Mouse (Mus musculus) CH12.LX (cell line): Measurements from ENCODE around the gene 2310030G06Rik. TPM values are rescaled to one million over a fixed set of nuclear protein-coding genes. Genes with fewer than 3 reads are reported as not detected.

Experiments used
- DNase-seq: peaks from one replicate; pipeline ENCODE4 v3.0.0-alpha.2; 2013; ENCODE audit errors: extremely low read depth
- H3K27ac ChIP-seq: 2 replicates; pipeline ENCODE4 v1.5.1; 2012; ENCODE audit warnings: low read depth, mild to moderate bottlenecking, control low read depth, moderate library complexity; ENCODE audit not compliant: insufficient read depth
- H3K27me3 ChIP-seq: replicated peaks from 2 replicates; pipeline ENCODE3; 2012; ENCODE audit warnings: inconsistent platforms
- H3K36me3 ChIP-seq, 2 experiments: replicated peaks in 1 of 2; 2 replicates each; pipeline versions ENCODE3 to v1.6.1; 2012; ENCODE audit warnings: inconsistent platforms in 1 of 2, low read length in 1 of 2, mild to moderate bottlenecking in 1 of 2, mixed read lengths in 1 of 2, moderate library complexity in 1 of 2; ENCODE audit not compliant: control insufficient read depth in 1 of 2, insufficient read depth in 1 of 2
- H3K4me1 ChIP-seq, 2 experiments: 2 replicates each; pipeline ENCODE4 v1.6.1; 2012; ENCODE audit warnings: inconsistent platforms in 1 of 2, moderate library complexity in 1 of 2; ENCODE audit not compliant: insufficient read depth in 2 of 2, control insufficient read depth in 1 of 2
- H3K4me2 ChIP-seq: 2 replicates; pipeline ENCODE4 v1.6.1; 2012; ENCODE audit warnings: low read depth, mild to moderate bottlenecking, control low read depth; ENCODE audit not compliant: poor library complexity, insufficient read depth, severe bottlenecking
- H3K4me3 ChIP-seq, 3 experiments: fragments of 150-350 bp in 1 of 3; sonication (generic) in 1 of 3; replicated peaks in 1 of 3; 2 replicates each; pipeline versions ENCODE3 to v1.5.1; 2011 to 2012; ENCODE audit warnings: low read depth in 2 of 3, low read length in 2 of 3, mild to moderate bottlenecking in 2 of 3, moderate library complexity in 2 of 3, control low read depth in 1 of 3, improper control_type of control experiment in 1 of 3, inconsistent platforms in 1 of 3, mixed read lengths in 1 of 3; ENCODE audit not compliant: poor library complexity in 1 of 3
- H3K79me2 ChIP-seq: replicated peaks from 2 replicates; pipeline ENCODE4 v1.6.1; 2012; ENCODE audit warnings: mild to moderate bottlenecking, moderate library complexity; ENCODE audit not compliant: control insufficient read depth, poor library complexity, insufficient read depth, severe bottlenecking; ENCODE audit errors: extremely low read depth
- H3K9ac ChIP-seq: 2 replicates; pipeline ENCODE4 v1.6.1; 2012; ENCODE audit warnings: low read depth, mild to moderate bottlenecking, control low read depth, moderate library complexity; ENCODE audit not compliant: insufficient read depth
- H3K9me3 ChIP-seq: replicated peaks from 2 replicates; pipeline ENCODE3; 2012; ENCODE audit warnings: low read length, inconsistent platforms, mixed read lengths
- BHLHE40 ChIP-seq: IDR thresholded peaks from 2 replicates; pipeline ENCODE4 v1.6.1; 2011; ENCODE audit warnings: mild to moderate bottlenecking, low read depth, low read length, improper control_type of control experiment
- CHD1 ChIP-seq: IDR thresholded peaks from 2 replicates; pipeline ENCODE4 v1.6.1; 2012; ENCODE audit warnings: low read depth, low read length, improper control_type of control experiment, inconsistent platforms
- CHD2 ChIP-seq: IDR thresholded peaks from 2 replicates; pipeline ENCODE4 v1.6.1; 2011; ENCODE audit warnings: low read length, improper control_type of control experiment
- EP300 ChIP-seq: IDR thresholded peaks from 2 replicates; pipeline ENCODE4 v1.6.1; 2011; ENCODE audit warnings: low read length, improper control_type of control experiment
- ETS1 ChIP-seq: conservative IDR thresholded peaks from 2 replicates; pipeline ENCODE4 v1.6.1; 2012; ENCODE audit warnings: low read depth, mild to moderate bottlenecking, inconsistent platforms, low read length, improper control_type of control experiment, moderate library complexity
- GABPA ChIP-seq: IDR thresholded peaks from 2 replicates; pipeline ENCODE4 v1.6.1; 2012; ENCODE audit warnings: low read depth, low read length, improper control_type of control experiment, inconsistent platforms; ENCODE audit not compliant: insufficient replicate concordance
- HCFC1 ChIP-seq: IDR thresholded peaks from 2 replicates; pipeline ENCODE4 v1.6.1; 2012; ENCODE audit warnings: low read depth, mild to moderate bottlenecking, inconsistent platforms, low read length, improper control_type of control experiment
- IRF4 ChIP-seq: IDR thresholded peaks from 2 replicates; pipeline ENCODE4 v1.6.1; 2014; ENCODE audit warnings: low read depth, mild to moderate bottlenecking, inconsistent platforms, low read length, improper control_type of control experiment
- JUN ChIP-seq: IDR thresholded peaks from 2 replicates; pipeline ENCODE4 v1.6.1; 2011; ENCODE audit warnings: low read depth, mild to moderate bottlenecking, low read length, improper control_type of control experiment, moderate library complexity; ENCODE audit not compliant: insufficient read depth
- JUND ChIP-seq: conservative IDR thresholded peaks from 2 replicates; pipeline ENCODE4 v1.6.1; 2011; ENCODE audit warnings: low read depth, low read length, improper control_type of control experiment
- MAX ChIP-seq: IDR thresholded peaks from 2 replicates; pipeline ENCODE4 v1.6.1; 2011; ENCODE audit warnings: low read length, improper control_type of control experiment
- MAZ ChIP-seq: IDR thresholded peaks from 2 replicates; pipeline ENCODE4 v1.6.1; 2012; ENCODE audit warnings: low read depth, mild to moderate bottlenecking, inconsistent platforms, low read length, improper control_type of control experiment, moderate library complexity
- MEF2A ChIP-seq: IDR thresholded peaks from 2 replicates; pipeline ENCODE4 v1.6.1; 2014; ENCODE audit warnings: low read depth, mild to moderate bottlenecking, inconsistent platforms, low read length, improper control_type of control experiment, borderline replicate concordance
- MXI1 ChIP-seq: IDR thresholded peaks from 2 replicates; pipeline ENCODE4 v1.6.1; 2011; ENCODE audit warnings: mild to moderate bottlenecking, low read depth, low read length, improper control_type of control experiment
- MYC ChIP-seq: IDR thresholded peaks from 2 replicates; pipeline ENCODE4 v1.6.1; 2011; ENCODE audit warnings: low read depth, mild to moderate bottlenecking, improper control_type of control experiment, low read length
- PAX5 ChIP-seq: IDR thresholded peaks from 2 replicates; pipeline ENCODE4 v1.6.1; 2012; ENCODE audit warnings: low read length, inconsistent platforms, mixed read lengths
- POLR2AphosphoS2 ChIP-seq: IDR thresholded peaks from 2 replicates; pipeline ENCODE4 v1.6.1; 2011; ENCODE audit warnings: low read depth, low read length, improper control_type of control experiment
- TBP ChIP-seq: conservative IDR thresholded peaks from 2 replicates; pipeline ENCODE4 v1.6.1; 2011; ENCODE audit warnings: low read depth, low read length, improper control_type of control experiment
- UBTF ChIP-seq: IDR thresholded peaks from 2 replicates; pipeline ENCODE4 v1.6.1; 2012; ENCODE audit warnings: low read depth, mild to moderate bottlenecking, inconsistent platforms, low read length, improper control_type of control experiment, moderate library complexity
- USF1 ChIP-seq: IDR thresholded peaks from 2 replicates; pipeline ENCODE4 v1.6.1; 2014; ENCODE audit warnings: low read depth, mild to moderate bottlenecking, inconsistent platforms, low read length, improper control_type of control experiment
- dilution Hi-C: fragments of 300-500 bp; cut with MboI; formaldehyde crosslinking; loops from 2 replicates; pipeline ENCODE4 v1.14.3; 2020; ENCODE audit warnings: low sequenced_read_pairs; ENCODE audit not compliant: extremely low pct_unique_long_range_greater_than_20kb, extremely low pct_ligation_motif_present
- in situ Hi-C: fragments of 300-500 bp; cut with MboI; formaldehyde crosslinking; loops from 3 replicates; pipeline ENCODE4 v1.14.3; 2019; ENCODE audit warnings: low sequenced_read_pairs, low pct_ligation_motif_present, low pct_unique_long_range_greater_than_20kb, mixed read lengths
- polyA plus RNA-seq: library from polyadenylated mRNA; unstranded; fragments of >175 nt; gene quantifications from 2 replicates; pipeline ENCODE4 v1.2.1, GENCODE M21; 2012; ENCODE audit warnings: low read depth; ENCODE audit not compliant: insufficient read length
- total RNA-seq, 2 experiments: library from RNA; depleted of rRNA; stranded (reverse); fragments of 300-350 nt in 1 of 2; fragments of >200 nt in 1 of 2; gene quantifications; 2 replicates each; pipeline ENCODE4 v1.2.3; 2012 to 2014

Gene 2310030G06Rik
- total and polyA plus RNA-seq, 3 experiments, result not detected

DNA sequence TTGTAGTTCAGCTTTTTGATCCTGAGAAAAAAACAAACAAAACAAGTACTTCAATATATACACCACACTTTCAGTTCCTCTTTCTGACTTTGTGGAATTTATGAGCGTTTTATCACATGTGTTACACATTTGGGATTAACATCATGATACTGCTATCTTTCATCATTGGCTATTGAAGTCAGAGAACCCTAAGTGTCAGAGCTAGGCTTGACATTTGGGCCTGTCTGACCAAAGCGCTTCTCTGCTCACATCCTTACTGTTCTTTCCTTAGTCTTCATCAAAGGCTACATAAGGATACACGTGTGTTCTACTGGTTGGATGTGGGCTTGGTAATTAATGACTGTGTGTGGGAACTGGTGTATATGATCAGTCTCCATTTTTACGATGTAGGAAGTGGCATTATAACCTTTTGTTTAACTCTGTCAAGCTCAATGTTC, 27.7 kb upstream of the 2310030G06Rik start:
- peak overlapping the region; percentile 100 for H3K4me2 ChIP-seq
- peak overlapping the region; percentile 62 to 80 (median 76) for H3K4me3 ChIP-seq
- H3K27me3 ChIP-seq, result no peaks in the 10 kb centered on the region
- peak overlapping the region; percentile 95 for H3K9ac ChIP-seq
- DNase-seq, result peak; percentile 65
- peak overlapping the region; percentile 83 for H3K27ac ChIP-seq
- H3K36me3 ChIP-seq, result peaks cover 10 to 40% of the 10 kb centered on the region in 2 experiments
- in situ Hi-C loops (no loop called here), dilution Hi-C loops (no loop called here)
- peaks cover 10% of the 10 kb centered on the region for H3K79me2 ChIP-seq
- TF ChIP-seq MYC (peak; percentile 58; the same call in 1 of the 2 replicates), MAX (0 out of 2 replicates have a peak, but pooled peaks have one; percentile 39), ETS1 (no peak; the same call in 1 of the 2 replicates), EP300 (peak; percentile 85), TBP (no peak), CHD2 (no peak), MEF2A (0 out of 2 replicates have a peak, but pooled peaks have one; percentile 35), MXI1 (0 out of 2 replicates have a peak, but pooled peaks have one; percentile 23), MAZ (no peak), JUN (0 out of 2 replicates have a peak, but pooled peaks have one; percentile 8), BHLHE40 (peak; percentile 54; the same call in 1 of the 2 replicates), CHD1 (peak; percentile 61), IRF4 (peak; percentile 95), JUND (peak; percentile 43; the same call in 1 of the 2 replicates), POLR2AphosphoS2 (no peak)
- H3K9me3 ChIP-seq, result no peaks in the 10 kb centered on the region
- H3K4me1 ChIP-seq, result peaks cover 8 to 24% of the 10 kb centered on the region in 2 experiments; a peak in 3 of 4 replicates

DNA sequence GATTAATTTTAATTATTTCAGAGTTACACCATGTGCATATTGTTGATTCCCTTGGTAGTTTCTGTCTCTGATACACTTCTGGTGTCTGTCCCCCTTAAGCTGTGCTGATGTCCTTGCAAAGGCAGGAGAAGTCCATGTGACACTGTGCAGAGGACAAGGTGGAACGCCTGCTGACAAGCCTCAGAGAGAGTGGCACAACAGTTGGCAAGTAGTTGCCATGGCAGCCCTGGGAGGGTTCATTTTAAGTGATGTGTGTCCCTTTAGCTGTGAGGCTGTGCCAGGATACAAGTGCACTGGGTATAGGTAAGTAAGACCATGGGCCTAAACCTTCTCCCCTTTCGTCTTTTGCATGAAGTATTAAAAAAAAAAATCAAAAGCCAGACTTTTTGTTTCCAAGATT, 23.7 kb upstream of the 2310030G06Rik start:
- Histone ChIP-seq H3K36me3 (peaks cover 8 to 25% of the 10 kb centered on the region in 2 experiments), H3K9ac (no peak overlapping the region), H3K27me3 (no peaks in the 10 kb centered on the region), H3K4me1 (peaks cover 7 to 20% of the 10 kb centered on the region in 2 experiments; a peak in 2 of 4 replicates), H3K4me2 (no peak overlapping the region), H3K9me3 (no peaks in the 10 kb centered on the region), H3K79me2 (peaks cover 10% of the 10 kb centered on the region), H3K4me3 (no peak overlapping the region), H3K27ac (no peak overlapping the region)
- in situ Hi-C loops (no loop called here), dilution Hi-C loops (no loop called here)
- DNase-seq, result no peak
- TF ChIP-seq UBTF (no peak), BHLHE40 (no peak), PAX5 (no peak), HCFC1 (no peak), ETS1 (no peak), MXI1 (no peak), USF1 (no peak), JUN (no peak), MAX (no peak), GABPA (no peak), IRF4 (no peak)
